Mouse (Mus musculus) limb, embryonic 10.5 days (tissue): ENCODE measurements around the gene Aprt. TPM values are rescaled to one million over a fixed set of nuclear protein-coding genes. Genes with fewer than 3 reads are reported as not detected.

Experiments used
- DNase-seq: peaks from one replicate; pipeline ENCODE4 v3.0.0-alpha.2; 2017; ENCODE audit warnings: low spot score
- H3K27ac ChIP-seq: fragments of 300-500 bp; sonication (generic); 2 replicates; pipeline ENCODE4 v1.5.1; 2016; ENCODE audit warnings: mild to moderate bottlenecking
- H3K27me3 ChIP-seq: fragments of 300-500 bp; sonication (generic); 2 replicates; pipeline ENCODE4 v1.6.1; 2016; ENCODE audit warnings: low read depth, mild to moderate bottlenecking; ENCODE audit not compliant: poor library complexity, severe bottlenecking
- H3K36me3 ChIP-seq: fragments of 300-500 bp; sonication (generic); 2 replicates; pipeline ENCODE4 v1.6.1; 2016; ENCODE audit warnings: mild to moderate bottlenecking, moderate library complexity
- H3K4me1 ChIP-seq: fragments of 300-500 bp; sonication (generic); 2 replicates; pipeline ENCODE4 v1.6.1; 2016
- H3K4me3 ChIP-seq: fragments of 300-500 bp; sonication (generic); 2 replicates; pipeline ENCODE4 v1.5.1; 2016; ENCODE audit warnings: mild to moderate bottlenecking, moderate library complexity
- H3K9me3 ChIP-seq: fragments of 300-500 bp; sonication (generic); replicated peaks from 2 replicates; pipeline ENCODE4 v1.6.1; 2016; ENCODE audit warnings: mild to moderate bottlenecking
- WGBS: fragments of 180-500 bp; shearing (Covaris S2); methylation state at CpG from one replicate; pipeline ENCODE4 v1.1.7; 2016; 5-methylcytosine and 5-hydroxymethylcytosine counted together
- polyA plus RNA-seq: library from polyadenylated mRNA; unstranded; fragments of >200 nt; fragmentation: Nextera tagmentation; extraction: Ambion mirVana; gene quantifications from 2 replicates; pipeline ENCODE4 v1.2.1, GENCODE M21; 2016

The Aprt gene
- polyA plus RNA-seq, 1 experiment from 2014 or later, result 285 TPM

- Histone ChIP-seq H3K27me3 (no peaks in the 10 kb centered on the region), H3K9me3 (no peaks in the 10 kb centered on the region), H3K27ac (no peak overlapping the region), H3K4me3 (peak overlapping the region; percentile 82; the same call in 1 of the 2 replicates), H3K36me3 (peaks cover 14% of the 10 kb centered on the region), H3K4me1 (peaks cover 27% of the 10 kb centered on the region)
- DNase-seq, result no peak
- 70% methylated on average over 4 of the region's 4 CpGs for WGBS
Observed at GRCm38 (mm10) chr8:122610209-122610608, 33.5 kb upstream of the Aprt start.

- no peaks in the 10 kb centered on the region for H3K9me3 ChIP-seq
- H3K4me1 ChIP-seq, result peaks cover 14% of the 10 kb centered on the region
- no peak for DNase-seq
- H3K27me3 ChIP-seq, result no peaks in the 10 kb centered on the region
- no peak overlapping the region for H3K27ac ChIP-seq
- 93% methylated on average over 11 of the region's 12 CpGs for WGBS
- H3K4me3 ChIP-seq, result no peak overlapping the region
- no peaks in the 10 kb centered on the region for H3K36me3 ChIP-seq
Observed at GRCm38 (mm10) chr8:122606810-122607209, 30.1 kb upstream of the Aprt start.

GRCm38 (mm10) chr8:122605367-122605766 is 28.7 kb upstream of the Aprt start:
- Histone ChIP-seq H3K27ac (no peak overlapping the region), H3K36me3 (no peaks in the 10 kb centered on the region), H3K9me3 (no peaks in the 10 kb centered on the region), H3K4me1 (peaks cover 2% of the 10 kb centered on the region), H3K27me3 (no peaks in the 10 kb centered on the region), H3K4me3 (no peak overlapping the region)
- no peak for DNase-seq
- WGBS, result 79% methylated on average over 4 of the region's 4 CpGs

- H3K27me3 ChIP-seq, result no peaks in the 10 kb centered on the region
- no peak for DNase-seq
- 51% methylated on average over 1 of the region's 1 CpGs for WGBS
- no peaks in the 10 kb centered on the region for H3K4me1 ChIP-seq
- no peak overlapping the region for H3K27ac ChIP-seq
- no peaks in the 10 kb centered on the region for H3K9me3 ChIP-seq
- no peak overlapping the region for H3K4me3 ChIP-seq
- H3K36me3 ChIP-seq, result no peaks in the 10 kb centered on the region
Observed at GRCm38 (mm10) chr8:122604640-122605039, 27.9 kb upstream of the Aprt start.

- H3K4me3 ChIP-seq, result no peak overlapping the region
- no peak overlapping the region for H3K27ac ChIP-seq
- no peaks in the 10 kb centered on the region for H3K9me3 ChIP-seq
- H3K4me1 ChIP-seq, result peaks cover 5% of the 10 kb centered on the region
- H3K36me3 ChIP-seq, result 0 out of 2 replicates have a peak, but pooled peaks cover 5% of the 10 kb centered on the region
- WGBS, result 96% methylated on average over 9 of the region's 9 CpGs
- no peak for DNase-seq
- H3K27me3 ChIP-seq, result no peaks in the 10 kb centered on the region
Observed at GRCm38 (mm10) chr8:122600666-122601065, 24.0 kb upstream of the Aprt start.

GRCm38 (mm10) chr8:122596031-122596430 is 19.3 kb upstream of the Aprt start:
- H3K4me1 ChIP-seq, result peaks cover 40% of the 10 kb centered on the region

GRCm38 (mm10) chr8:122593783-122594507 is 17.2 kb upstream of the Aprt start:
- Histone ChIP-seq H3K36me3 (0 out of 2 replicates have a peak, but pooled peaks cover 5% of the 10 kb centered on the region), H3K4me1 (peaks cover 40% of the 10 kb centered on the region), H3K27me3 (no peaks in the 10 kb centered on the region), H3K9me3 (no peaks in the 10 kb centered on the region), H3K27ac (0 out of 2 replicates have a peak overlapping the region, but pooled peaks have one; percentile 37), H3K4me3 (no peak overlapping the region)
- 80% methylated on average over 19 of the region's 19 CpGs for WGBS
- no peak for DNase-seq

More at GRCm38 (mm10) chr8:122596031-122596430, 19.3 kb upstream of the Aprt start:
- Histone ChIP-seq H3K9me3 (no peaks in the 10 kb centered on the region), H3K27ac (no peak overlapping the region), H3K27me3 (no peaks in the 10 kb centered on the region), H3K36me3 (0 out of 2 replicates have a peak, but pooled peaks cover 5% of the 10 kb centered on the region), H3K4me3 (no peak overlapping the region)
- WGBS, result 57% methylated on average over 4 of the region's 4 CpGs
- no peak for DNase-seq

GRCm38 (mm10) chr8:122593240-122593639 is 16.5 kb upstream of the Aprt start:
- Histone ChIP-seq H3K4me1 (peaks cover 40% of the 10 kb centered on the region), H3K4me3 (no peak overlapping the region), H3K9me3 (no peaks in the 10 kb centered on the region), H3K27ac (0 out of 2 replicates have a peak overlapping the region, but pooled peaks have one; percentile 37), H3K36me3 (0 out of 2 replicates have a peak, but pooled peaks cover 4% of the 10 kb centered on the region), H3K27me3 (no peaks in the 10 kb centered on the region)
- 64% methylated on average over 12 of the region's 12 CpGs for whole genome bisulfite sequencing
- DNase-seq, result no peak

- H3K36me3 ChIP-seq, result no peaks in the 10 kb centered on the region
- WGBS, result 88% methylated on average over 10 of the region's 10 CpGs
- H3K9me3 ChIP-seq, result no peaks in the 10 kb centered on the region
- no peaks in the 10 kb centered on the region for H3K27me3 ChIP-seq
- peak overlapping the region; percentile 20 for H3K27ac ChIP-seq
- DNase-seq, result no peak
- H3K4me3 ChIP-seq, result no peak overlapping the region
- peaks cover 41% of the 10 kb centered on the region for H3K4me1 ChIP-seq
Observed at GRCm38 (mm10) chr8:122586749-122587148, 10.0 kb upstream of the Aprt start.

GRCm38 (mm10) chr8:122586171-122586570 is 9.5 kb upstream of the Aprt start:
- WGBS, result 56% methylated on average over 7 of the region's 7 CpGs
- peak overlapping the region; percentile 48; the same call in 1 of the 2 replicates for H3K27ac ChIP-seq
- no peak for DNase-seq

GRCm38 (mm10) chr8:122585411-122585891 is 8.7 kb upstream of the Aprt start:
- Histone ChIP-seq H3K4me3 (no peak overlapping the region), H3K27ac (peak overlapping the region; percentile 48), H3K9me3 (no peaks in the 10 kb centered on the region), H3K36me3 (no peaks in the 10 kb centered on the region), H3K27me3 (no peaks in the 10 kb centered on the region), H3K4me1 (peaks cover 51% of the 10 kb centered on the region)
- 64% methylated on average over 14 of the region's 14 CpGs for WGBS
- DNase-seq, result no peak

More at GRCm38 (mm10) chr8:122586171-122586570, 9.5 kb upstream of the Aprt start:
- H3K36me3 ChIP-seq, result no peaks in the 10 kb centered on the region
- H3K4me1 ChIP-seq, result peaks cover 44% of the 10 kb centered on the region
- H3K27me3 ChIP-seq, result no peaks in the 10 kb centered on the region
- no peaks in the 10 kb centered on the region for H3K9me3 ChIP-seq
- no peak overlapping the region for H3K4me3 ChIP-seq

- 89% methylated on average over 9 of the region's 9 CpGs for WGBS
- H3K27me3 ChIP-seq, result no peaks in the 10 kb centered on the region
- no peak overlapping the region for H3K4me3 ChIP-seq
Observed at GRCm38 (mm10) chr8:122584981-122585380, 8.3 kb upstream of the Aprt start.

GRCm38 (mm10) chr8:122580926-122581325 is 4.2 kb upstream of the Aprt start:
- H3K27ac ChIP-seq, result peak overlapping the region; percentile 26
- 32% methylated on average over 15 of the region's 15 CpGs for WGBS
- no peaks in the 10 kb centered on the region for H3K27me3 ChIP-seq
- H3K9me3 ChIP-seq, result no peaks in the 10 kb centered on the region
- peaks cover 78% of the 10 kb centered on the region for H3K4me1 ChIP-seq
- DNase-seq, result no peak
- H3K36me3 ChIP-seq, result no peaks in the 10 kb centered on the region
- H3K4me3 ChIP-seq, result no peak overlapping the region

More at GRCm38 (mm10) chr8:122584981-122585380, 8.3 kb upstream of the Aprt start:
- H3K36me3 ChIP-seq, result no peaks in the 10 kb centered on the region
- H3K27ac ChIP-seq, result peak overlapping the region; percentile 48
- peaks cover 55% of the 10 kb centered on the region for H3K4me1 ChIP-seq
- no peaks in the 10 kb centered on the region for H3K9me3 ChIP-seq
- DNase-seq, result no peak
